Mouse (Mus musculus) NIH3T3 (cell line): ENCODE data around the gene Ostm1.

ENCODE experiments used
- DNase-seq: peaks from one replicate; pipeline ENCODE4 v3.0.0-alpha.2; 2012; ENCODE audit warnings: low read depth

The Ostm1 gene

DNA sequence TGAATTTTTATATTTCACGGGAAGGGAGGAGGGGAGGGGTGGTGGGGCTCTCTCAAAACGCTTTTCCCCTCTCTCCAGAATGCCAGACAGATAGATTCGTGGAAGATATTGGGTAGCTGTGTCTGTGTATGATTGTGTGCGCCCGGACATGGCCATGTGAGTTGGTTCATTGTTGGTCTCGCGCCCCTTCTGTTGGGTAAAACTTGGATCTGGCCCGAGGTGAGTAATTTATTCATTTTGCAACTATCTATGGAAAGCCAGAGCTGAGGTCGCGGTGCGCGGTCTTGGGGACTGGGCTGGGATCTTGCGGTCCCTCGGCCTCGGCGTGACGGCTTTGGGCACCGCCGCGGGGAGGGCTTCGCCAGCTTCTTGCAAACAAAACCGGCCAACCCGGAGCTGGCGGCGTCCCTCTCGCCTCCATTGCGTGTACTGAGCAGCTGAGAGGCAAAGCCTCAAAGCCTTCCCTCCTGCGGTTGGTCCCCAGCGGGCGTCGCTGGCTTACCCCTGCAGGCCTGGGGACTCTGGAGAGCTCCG lies 347 bp downstream of the Ostm1 start:
- no peak for DNase-seq

DNA sequence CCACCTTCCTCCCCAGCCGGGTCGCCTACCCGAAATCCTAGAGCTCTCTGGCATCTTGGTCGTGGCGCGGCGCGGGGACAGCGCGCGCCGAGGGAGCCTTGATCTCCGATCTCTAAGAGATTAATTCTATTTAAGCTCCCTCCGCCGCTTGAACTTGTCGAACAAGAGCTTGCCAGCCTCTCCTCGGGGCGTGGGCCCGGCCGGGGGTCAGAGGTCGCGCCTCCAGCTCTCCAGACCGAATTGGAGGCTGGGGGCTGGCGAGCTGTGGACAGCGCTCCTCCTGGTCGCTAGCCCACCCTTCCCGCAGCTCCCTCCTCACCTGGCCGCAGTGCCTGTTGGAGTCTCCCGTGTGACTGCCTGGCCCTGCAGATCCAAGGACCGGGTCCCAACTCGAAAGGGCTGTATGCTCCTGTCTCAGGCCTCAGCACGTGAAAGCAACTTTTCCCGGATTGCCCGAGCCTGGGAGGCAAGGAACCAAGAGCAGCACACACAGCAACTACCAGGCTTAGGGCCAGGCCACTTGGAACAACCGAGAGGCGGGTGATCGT lies 888 bp downstream of the Ostm1 start:
- DNase-seq = no peak

DNA sequence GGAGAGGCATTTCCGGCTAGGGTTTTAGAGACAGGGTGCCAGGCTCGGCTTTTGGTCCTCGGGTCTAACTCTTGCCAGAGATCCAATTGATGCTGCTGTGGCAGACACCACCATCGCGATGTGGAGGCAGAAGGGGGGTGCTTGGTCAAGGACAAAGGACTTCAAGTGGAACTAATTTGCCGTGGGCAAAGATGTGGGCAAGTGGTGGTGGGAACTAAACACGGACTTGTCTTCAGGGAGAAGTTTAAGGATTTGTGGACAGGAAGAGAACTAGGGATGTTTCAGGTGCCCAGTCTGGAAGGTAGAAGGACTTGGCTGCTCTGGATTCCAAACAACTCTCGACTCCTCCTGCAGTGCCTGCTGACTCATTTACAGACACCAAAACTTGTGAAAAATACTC lies 1.5 kb downstream of the Ostm1 start:
- DNase-seq = no peak

DNA sequence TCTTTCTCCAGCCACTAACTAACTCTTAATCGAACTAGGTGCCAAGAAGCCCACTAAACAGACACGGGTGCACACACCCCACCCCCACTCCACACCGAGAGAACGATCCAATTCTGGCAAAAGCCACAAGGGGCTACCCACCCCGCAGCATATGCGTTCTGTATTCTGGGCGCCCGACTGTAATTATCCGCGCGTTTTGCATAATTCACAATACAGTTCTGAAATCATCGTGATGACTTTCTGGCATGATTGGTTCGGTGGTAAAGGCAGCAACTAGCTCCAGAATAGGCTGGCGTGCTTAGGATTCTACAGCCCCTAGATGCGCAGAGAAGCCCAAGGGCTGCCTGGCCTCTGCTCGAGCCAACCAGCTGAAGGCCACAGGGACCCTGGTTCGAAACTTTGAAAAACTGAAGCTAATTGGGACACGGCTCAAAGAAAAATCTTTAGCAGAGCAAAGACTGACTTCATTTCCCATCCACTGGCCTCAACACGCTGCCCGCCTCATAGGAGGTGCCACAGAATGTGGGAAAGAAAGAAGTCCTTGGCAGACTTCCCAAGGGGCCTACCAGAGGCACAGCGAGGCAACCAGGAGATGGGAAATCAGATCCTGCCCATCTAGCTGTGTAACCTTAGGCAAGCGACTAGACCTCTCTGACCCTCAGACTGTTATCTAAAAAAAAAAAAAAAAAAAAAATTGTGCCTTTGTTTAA lies 2.1 kb downstream of the Ostm1 start:
- no peak for DNase-seq

DNA sequence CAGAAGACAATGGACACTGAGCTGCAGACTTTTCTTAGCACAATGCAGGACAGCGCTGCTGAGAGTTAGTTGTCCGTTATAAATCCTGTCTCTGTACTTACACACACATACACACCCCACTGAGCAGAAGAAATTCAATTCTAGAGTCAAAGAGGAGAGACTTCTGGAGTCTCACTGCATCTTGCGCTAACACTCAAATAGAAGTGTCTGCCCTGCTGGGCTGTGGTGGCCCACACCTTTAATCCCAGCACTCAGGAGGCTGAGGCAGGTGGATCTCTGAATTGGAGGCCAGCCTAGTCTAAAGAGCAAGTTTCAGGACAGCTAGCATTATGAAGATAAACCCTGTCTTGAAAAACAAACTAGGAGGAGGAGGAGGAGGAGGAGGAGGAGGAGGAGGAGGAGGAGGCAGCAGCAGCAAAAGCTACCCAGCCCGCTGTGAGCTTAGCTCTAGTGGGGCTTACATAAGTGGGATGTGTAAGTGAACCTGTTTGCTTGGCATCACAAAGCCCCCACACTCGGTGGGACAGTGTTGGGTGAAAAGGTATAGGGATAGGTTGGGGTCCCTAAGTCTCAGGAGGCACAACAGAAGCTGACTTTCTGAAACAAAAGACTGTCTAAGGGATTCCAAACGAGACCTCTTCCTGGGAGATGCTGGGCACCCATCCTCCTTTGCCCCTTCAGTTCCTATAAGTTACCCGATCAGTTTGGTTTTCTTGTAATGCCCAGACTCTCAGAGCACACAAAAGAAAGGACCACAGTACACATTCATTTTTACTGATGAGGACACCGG lies 4.5 kb downstream of the Ostm1 start:
- DNase-seq = no peak

DNA sequence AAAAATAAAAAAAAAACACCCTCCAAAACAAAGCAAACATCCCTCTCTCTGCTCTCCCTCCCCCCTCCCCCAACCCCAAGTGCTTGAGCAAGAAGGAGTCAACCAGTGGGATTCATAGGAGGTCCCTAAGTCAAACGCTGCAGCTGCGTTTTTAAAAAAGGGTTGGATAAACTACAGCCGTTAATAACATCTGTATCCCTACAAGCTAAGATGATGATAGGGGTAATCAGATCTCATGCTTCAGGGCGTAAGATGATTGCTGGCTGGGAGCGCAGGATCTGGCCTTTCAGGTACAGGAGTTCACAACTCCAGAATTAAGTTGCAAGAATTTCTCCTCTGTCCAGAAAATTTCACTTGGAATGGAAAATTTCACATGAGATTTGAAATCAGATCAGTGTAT lies 5.9 kb downstream of the Ostm1 start:
- no peak for DNase-seq

DNA sequence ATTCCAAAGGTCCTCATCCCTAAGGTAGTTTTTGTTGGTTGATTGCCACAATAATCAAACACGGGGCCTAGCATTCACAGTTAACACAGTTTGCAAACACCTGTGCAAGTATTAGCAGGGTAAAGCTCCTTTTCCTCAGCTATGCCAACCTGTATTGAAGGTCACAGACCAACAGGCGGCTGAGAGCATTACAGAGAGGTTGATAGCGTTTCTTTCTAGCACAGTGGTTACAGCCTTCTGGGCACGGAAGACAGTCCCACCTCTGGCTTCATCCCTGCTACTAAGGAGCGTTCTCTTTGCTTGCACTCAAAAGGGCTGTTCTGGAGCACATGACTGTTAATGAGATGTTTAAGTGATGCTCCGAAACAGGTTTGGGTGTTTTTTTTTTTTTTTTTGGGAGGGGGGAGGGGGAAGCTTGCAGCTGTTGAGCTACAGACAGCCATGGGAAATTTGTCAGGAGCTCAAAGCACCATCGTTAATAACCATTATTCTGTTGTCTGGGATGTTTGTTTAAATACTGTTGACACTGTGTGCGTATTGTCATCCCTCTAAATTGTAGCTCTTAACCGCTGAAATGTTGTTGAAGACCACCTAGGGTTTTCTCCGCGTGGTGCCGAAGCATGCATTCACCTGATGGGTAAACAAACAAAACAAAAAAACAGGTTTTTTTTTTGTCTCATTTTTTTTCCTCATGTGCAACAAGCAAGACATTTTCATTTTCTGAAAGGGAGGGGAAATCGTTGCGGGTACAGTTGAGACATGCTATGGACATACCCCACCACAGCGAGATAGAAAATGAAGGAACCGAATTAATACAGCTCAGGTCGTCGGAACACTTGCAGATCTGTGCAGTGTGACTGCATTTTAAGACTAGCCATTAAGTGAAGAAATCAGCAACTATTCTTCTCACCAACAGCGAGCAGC lies 6.9 kb downstream of the Ostm1 start:
- DNase-seq = no peak

DNA sequence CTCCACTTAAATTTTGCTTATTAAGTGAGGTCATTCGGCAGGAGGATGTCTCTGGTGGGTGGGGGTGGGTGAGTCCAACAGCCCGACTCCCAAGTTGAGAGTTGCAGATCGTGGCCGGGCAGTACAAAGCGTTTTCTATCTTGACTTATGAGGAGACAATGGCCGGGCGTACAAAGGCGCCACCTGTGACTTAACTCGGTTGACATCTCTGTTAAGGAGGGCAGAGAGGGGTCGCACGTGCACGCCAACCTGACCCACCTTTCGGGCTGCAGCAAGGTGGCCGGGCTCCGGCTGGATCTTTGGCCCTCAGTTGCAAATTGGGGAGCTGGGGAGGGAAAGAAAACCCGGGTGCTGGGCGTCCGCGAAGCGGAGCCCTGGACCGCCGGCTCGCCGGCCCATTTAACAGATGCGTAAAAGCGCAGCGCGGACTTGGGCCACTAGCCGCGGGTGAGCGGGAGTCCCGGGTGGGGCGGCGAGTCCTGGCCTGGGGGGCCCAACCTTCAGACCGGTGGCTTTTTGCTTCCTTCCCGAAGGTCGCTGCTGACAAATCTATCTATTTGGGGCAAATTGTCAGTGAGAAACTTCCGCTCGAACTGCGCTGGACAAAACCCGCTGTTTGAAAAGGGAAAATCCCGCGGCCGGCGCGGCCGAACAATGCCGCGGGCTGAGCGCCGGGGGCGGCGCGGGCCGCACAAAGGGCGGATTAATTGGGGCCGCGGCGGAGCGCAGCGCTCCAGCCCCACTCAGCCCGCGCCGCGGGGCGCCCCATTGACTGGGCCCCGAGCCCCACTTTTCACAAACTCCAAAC lies 7.8 kb downstream of the Ostm1 start:
- DNase-seq = no peak

DNA sequence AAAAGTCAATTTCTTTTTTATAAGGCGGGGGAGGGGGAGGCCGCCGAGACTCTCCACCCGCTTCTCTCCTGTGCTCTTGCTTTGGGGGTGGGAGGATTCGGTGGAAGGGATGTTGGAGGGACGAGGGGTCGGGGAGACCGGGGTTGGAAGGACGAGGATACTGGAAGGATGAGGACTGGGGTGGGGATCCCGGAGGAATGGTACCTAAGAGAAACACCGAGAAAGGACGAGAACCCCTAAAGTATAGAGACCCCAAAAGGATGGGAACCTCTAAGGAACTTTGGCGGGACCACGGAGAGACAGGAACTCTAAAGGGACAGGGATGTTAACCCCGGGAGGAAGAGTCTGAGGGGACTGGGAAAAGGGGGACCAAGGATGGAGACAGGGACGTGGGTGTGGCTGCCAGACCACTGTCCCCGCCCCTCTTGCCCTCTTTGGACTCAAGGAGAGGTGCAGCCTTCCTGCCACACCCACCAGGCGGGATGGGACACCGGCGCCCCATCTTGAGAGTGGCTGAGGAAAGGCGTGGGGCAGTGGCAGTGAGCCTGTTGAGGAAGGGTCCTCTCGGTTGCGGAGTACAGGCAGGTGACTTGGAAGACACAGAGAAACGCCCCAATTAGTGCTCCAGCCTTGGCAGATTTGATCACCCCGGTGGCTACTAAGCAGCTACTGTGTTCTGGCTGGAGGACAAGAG lies 8.5 kb downstream of the Ostm1 start:
- DNase-seq = no peak

DNA sequence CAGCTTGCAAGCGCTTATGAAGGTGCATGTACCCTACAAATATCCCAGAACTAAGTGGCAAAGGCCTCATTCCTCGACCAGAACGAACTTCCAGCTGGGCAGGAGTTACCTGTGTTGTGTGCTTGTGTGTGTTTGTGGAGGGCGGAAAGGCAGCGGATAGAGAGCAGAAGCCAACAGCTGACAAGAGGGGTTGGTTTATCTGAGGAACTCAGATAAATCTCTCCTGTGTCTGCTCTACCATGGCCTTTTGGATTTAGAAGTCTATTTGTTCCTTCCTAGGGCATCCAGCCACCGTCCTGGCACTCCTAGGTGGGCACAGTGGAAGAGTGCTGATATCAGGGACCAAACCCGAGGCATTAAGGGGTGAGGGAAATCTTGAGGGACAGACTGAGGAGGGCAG lies 9.6 kb downstream of the Ostm1 start:
- DNase-seq = no peak

DNA sequence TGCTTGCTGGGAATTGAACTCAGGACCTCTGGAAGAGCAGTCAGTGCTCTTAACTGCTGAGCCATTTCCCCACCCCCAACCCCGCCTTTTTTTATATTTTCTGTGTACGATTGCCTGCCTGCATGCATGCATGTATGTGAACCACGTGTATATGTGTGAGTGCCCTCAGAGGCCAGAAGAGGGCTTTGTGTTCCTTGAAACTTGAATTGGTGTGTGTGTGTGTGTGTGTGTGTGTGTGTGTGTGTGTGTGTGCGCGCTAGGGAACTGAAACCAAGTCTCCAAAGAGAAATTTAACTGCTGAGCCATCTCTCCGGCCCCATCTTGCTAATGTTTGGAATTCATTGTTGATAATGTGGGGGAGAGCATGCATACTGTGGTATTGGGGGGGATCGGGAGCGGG lies 15.0 kb downstream of the Ostm1 start:
- DNase-seq = no peak

DNA sequence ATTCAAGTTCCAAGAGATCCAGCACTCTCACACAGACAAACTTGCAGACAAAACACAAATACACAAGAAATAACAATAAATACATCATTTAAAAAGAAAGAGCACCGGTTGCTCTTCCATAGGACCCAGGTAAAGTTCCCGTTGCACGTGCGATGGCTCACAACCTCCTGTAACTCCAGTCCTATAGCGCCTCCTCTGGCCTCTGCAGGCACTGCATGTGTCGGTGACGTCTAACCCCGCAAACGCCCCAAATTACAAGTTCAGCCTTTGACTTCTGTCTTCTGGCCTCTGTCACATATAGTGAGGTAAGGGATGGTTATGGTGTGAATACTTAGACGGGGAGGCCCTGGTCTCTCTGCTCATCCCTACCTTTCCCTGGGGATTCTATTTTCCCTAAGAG lies 17.9 kb downstream of the Ostm1 start:
- no peak for DNase-seq

DNA sequence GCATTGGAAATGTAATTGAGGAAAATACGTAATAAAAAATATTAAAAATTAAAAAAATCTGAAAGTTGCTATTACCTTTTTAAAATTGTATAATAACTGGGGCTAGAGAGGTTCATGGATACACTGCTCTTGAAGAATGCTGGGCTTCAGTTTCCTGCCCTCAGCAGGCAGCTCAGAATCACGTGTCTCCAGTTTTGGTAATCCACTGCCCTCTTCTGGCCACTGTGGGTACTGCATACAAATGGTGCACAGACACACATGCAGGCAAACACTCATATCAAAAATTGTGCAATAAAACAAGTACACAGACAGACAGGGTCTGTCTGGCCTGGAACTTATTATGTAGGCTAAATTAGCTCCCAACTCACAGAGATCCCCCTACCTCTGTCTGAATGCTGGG lies 21.3 kb downstream of the Ostm1 start:
- DNase-seq = peak; percentile 59

DNA sequence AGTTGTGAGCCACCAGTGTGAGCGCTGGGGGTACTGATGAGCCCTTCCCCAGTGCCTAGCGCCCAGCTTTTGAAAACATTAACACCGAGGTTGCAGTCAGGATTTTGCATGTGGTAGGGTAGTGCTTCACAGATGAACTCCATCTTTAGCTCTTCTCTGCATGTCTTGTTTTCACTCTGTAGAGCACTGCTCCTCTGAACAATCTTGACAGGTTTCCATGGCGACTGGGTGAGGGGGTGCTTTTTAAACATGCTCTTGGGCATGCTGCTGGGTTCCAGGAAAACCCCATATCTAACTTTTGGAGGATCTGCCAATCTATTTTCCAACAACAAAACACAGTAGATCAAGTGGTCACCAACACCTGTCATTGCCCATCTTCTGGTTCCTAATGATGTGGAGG lies 23.1 kb downstream of the Ostm1 start:
- DNase-seq = no peak

DNA sequence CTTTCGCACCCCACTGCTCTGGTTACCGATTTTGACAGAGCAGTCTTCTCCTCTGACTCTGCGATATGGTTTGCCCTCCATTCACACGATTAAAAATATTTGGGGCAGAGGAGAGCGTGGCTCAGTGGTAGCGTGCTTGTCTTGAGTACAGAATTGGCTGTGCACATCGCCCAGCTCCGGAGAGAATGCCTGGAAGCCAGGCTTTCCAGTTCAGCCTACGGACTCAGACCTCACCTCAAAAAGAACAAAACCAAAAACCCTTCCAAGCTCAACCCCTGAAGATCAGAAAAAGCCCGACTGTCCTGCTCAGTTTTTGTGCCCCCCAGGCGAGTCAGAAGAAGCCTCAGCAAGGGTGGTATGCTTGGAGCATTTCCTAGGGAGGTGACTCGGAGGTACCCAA lies 29.5 kb downstream of the Ostm1 start:
- no peak for DNase-seq

DNA sequence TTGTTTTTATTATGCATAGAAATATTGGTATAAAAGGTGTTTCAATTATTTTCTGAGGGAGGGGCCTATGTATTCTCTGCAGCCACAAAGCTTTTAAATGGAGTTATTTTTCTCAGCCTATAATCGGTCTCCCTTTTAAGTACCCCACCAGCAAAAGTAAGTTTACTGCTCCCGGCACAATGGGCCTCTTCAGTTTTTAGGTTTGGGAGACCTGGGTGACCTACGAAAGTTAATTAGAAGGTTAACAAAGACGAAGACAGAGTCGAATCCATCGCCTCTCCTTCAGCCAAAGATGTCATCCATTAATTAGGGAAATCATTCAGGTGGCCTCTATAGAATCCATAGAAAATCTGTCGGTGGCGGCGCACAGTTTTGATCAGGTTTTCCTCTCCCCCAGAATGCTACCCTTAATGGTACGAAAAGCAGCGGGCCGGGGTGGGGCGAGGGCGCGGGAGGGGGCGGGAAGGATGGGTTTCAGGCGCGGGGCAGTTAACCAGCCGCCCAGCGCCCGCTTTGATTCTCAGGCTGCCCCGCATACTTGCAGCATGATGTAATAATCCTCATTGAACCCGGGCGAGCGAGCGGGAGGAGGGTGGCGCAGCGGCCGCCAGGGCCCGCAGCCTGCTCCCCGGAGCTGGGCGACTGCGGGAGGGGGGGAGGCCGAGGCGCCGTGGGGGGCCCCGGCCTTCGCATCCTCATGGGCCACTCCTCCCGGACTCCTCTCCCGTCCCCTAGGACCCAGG lies 30.2 kb downstream of the Ostm1 start:
- DNase-seq = peak; percentile 73

DNA sequence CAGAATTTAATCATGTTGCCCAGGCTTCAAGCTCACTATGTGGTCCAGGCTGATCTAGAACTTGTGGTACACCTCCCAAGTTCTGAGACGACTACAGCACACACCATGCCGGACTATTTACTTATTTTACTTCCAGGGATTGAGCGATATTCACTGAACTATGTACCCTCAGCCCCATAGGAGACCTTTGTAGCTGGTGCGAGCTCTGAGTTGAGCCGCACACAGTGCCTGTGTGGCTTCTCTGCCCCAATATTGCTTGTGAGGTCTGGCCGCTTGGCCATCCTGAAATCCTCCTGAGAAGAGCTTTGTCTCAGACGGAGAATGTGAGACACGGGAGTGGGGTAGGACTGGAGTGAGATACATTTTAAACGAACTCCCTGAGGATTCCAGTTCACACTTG lies 31.1 kb downstream of the Ostm1 start:
- no peak for DNase-seq

DNA sequence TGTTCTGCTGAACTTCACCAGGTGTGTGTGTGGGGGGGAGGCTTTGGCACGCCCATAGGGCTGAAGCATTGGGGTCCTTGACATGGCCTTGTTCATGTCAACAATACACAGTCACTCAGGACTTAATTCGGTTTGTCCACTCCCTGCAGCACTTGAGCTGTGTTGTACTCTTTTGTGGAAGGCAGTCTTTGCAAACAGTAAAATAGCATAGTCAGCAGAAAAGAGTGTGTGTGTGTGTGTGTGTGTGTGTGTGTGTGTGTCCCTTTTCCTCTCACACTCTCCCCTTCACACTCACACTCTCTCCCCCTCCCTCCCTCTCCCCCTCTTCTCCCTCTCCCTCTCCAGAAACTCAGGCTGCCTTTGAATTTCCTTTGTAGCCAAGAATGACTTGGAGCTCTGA lies 34.7 kb downstream of the Ostm1 start:
- no peak for DNase-seq

DNA sequence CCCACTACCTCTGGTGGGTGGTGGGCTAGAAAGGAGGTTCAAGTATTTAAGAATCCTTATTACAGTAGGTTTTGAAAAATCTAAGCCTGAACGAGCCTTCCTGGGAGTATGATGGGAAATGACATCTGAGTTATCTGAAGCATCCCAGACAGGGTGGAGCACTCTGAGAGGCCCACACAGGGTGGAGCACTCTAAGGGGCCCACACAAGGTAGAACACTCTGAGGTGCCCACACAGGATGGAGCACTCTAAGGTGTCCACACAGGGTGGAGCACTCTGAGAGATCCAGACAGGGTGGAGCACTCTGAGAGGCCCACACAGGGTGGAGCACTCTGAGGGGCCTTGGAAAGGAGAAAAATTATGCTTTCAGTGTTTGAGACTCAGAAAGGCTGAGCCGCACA lies 42.3 kb downstream of the Ostm1 start:
- DNase-seq = no peak
